Mouse (Mus musculus): Measurements from ENCODE around the gene Fastkd1. TPM values are rescaled to one million over a fixed set of nuclear protein-coding genes. Genes with fewer than 3 reads are reported as not detected.
"Not testable (repeated sequence)": the region's sequence is repeated elsewhere in the genome, so short reads cannot be mapped to it uniquely, and the experiment has no call there.

Gene Fastkd1
- polyA plus RNA-seq, 1 experiment from 2014 or later = 16.9 TPM

DNA sequence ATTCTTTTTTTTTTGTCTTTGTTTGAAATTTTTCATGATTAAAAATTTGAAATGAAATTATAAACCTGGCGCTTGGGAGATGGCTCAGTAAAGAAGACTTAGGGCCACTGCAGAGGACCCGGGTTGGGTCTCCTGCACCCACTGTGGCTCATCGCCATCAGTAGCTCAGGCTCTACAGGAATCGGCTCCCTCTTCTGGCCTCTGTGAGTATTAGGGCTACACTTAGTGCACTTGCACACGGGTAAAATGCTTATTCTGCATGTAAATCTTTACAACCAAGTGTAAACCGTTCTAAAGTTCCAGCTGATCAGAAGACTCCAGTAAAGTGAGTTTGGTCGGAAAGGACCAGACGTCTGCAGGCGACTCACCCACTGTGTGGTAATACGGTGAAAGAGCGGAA is 19.8 kb downstream of the Fastkd1 start:
- Histone ChIP-seq H3K9me3 (no peaks in the 10 kb centered on the region), H3K4me3 (no peak overlapping the region), H3K9ac (no peak overlapping the region), H3K4me2 (no peak overlapping the region), H3K36me3 (peaks cover 61% of the 10 kb centered on the region), H3K4me1 (replicated peaks) (no peaks in the 10 kb centered on the region), H3K27ac (replicated peaks) (no peak overlapping the region), H3K27me3 (no peaks in the 10 kb centered on the region)
- 96% methylated on average over 11 of the region's 11 CpGs for WGBS
- no peak for ATAC-seq (ENCODE audit: low FRiP score, low read depth)

DNA sequence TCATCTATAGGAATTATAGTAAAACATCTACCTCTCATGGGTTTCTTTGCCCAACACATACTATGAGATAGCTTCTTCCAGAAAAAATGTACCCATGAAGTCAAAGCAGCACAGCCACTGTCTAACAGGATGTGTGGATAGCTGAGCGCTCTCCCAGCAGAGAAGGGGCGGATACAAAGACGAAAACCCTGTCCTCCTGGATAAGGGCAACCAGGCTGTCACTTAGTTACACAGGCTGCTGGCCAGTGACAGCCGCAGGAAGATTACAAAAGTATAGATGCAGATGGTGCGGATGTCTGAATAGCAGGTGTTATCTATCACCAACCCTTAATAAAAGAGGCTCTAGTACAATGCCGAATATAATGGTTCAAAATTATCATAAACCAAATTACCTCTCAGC is 22.5 kb downstream of the Fastkd1 start:
- H3K9me3 ChIP-seq = no peaks in the 10 kb centered on the region
- no peak for ATAC-seq (ENCODE audit: low FRiP score, low read depth)
- H3K4me2 ChIP-seq = no peak overlapping the region
- no peak overlapping the region for H3K4me3 ChIP-seq
- H3K27ac ChIP-seq (replicated peaks) = no peak overlapping the region
- H3K36me3 ChIP-seq = peaks cover 64% of the 10 kb centered on the region
- WGBS = 93% methylated on average over 6 of the region's 6 CpGs
- H3K27me3 ChIP-seq = no peaks in the 10 kb centered on the region
- H3K4me1 ChIP-seq (replicated peaks) = no peaks in the 10 kb centered on the region
- no peak overlapping the region for H3K9ac ChIP-seq

DNA sequence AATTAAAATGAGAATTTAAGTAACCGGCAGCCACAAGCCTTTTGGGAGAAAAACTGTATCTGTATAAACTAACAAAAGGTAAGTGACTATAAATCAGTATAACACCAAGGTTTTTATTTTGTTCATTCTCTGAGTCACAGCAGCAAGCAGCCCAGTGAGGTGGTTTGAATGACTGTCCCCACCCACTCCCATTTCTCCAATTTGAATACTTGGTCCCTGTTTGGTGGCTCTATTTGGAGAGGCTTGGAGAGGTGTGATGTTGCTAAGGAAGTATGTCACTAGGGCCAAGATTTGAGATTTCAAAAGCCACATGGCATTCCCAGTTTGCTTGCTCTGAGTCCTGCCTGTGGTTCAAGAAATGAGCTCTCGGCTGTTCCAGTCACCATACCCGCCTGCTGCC is 23.1 kb downstream of the Fastkd1 start:
- Histone ChIP-seq H3K9ac (no peak overlapping the region), H3K4me2 (no peak overlapping the region), H3K4me1 (replicated peaks) (no peaks in the 10 kb centered on the region), H3K4me3 (no peak overlapping the region), H3K27me3 (no peaks in the 10 kb centered on the region), H3K9me3 (no peaks in the 10 kb centered on the region), H3K27ac (replicated peaks) (no peak overlapping the region), H3K36me3 (peaks cover 64% of the 10 kb centered on the region)
- no peak for ATAC-seq (ENCODE audit: low FRiP score, low read depth)
- WGBS = 96% methylated on average over 3 of the region's 3 CpGs

DNA sequence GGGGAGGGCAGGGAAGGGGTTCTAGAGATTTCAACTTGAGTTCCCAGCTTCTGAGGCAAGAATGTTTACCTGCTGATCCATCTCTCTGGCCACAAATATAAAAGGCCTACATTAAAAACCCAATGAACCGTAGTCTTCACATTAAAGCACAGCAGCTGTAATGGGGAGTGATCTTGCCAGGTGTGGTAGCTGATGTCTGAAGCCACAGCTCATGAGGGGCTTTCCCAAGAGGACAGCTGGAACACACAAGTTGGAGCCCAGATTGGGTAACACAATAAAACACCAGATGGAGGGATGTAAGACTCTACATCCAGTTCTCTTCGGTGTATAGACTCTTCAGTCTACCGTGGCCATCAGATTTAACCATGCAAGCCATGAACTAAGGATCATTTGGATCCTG is 28.8 kb downstream of the Fastkd1 start:
- H3K4me2 ChIP-seq = no peak overlapping the region
- H3K27me3 ChIP-seq = no peaks in the 10 kb centered on the region
- H3K36me3 ChIP-seq = peaks cover 19% of the 10 kb centered on the region
- no peak overlapping the region for H3K9ac ChIP-seq
- H3K4me3 ChIP-seq = no peak overlapping the region
- 93% methylated on average over 3 of the region's 3 CpGs for WGBS
- peaks cover 2% of the 10 kb centered on the region; the same call in 1 of the 2 replicates for H3K4me1 ChIP-seq (replicated peaks)
- no peak overlapping the region for H3K27ac ChIP-seq (replicated peaks)
- no peaks in the 10 kb centered on the region for H3K9me3 ChIP-seq
- no peak for ATAC-seq (ENCODE audit: low FRiP score, low read depth)

DNA sequence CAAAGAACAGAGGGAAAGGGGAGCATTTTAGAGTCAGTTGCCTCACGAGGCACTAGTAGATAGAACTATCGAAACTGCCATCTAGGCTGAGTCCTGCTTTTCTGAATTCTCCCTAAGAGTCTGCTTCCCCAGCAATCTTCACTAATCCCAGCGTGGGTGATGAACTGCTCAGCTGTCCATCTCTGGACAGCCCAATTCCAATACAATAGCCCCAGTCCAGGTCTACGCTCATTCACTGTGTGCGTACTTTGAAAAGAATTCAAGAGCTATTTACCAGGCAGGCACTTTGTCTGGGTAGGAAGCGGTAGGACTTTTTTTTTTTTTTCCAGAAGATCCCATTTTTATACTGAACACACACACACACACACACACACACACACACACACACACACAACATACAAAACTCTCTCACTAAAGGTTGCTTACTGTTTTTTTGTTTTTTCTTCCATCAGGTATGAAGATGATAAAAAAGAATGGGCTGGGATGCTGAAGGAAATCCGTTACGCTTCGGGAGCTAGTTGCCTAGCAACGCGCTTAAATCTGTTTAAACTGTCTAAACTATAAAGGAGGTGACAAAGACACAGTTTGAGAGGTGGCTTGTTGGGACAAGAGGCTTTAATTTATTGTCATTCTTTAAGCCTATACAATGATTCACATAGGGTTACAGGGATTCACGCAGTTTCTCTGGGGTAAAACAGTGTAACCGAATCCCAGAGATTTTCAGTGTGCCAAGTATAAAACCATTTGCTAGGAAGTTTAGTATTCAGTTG is 30.1 kb downstream of the Fastkd1 start:
- Histone ChIP-seq H3K4me1 (replicated peaks) (peaks cover 2% of the 10 kb centered on the region; the same call in 1 of the 2 replicates), H3K36me3 (peaks cover 9% of the 10 kb centered on the region; the same call in 1 of the 2 replicates), H3K9ac (no peak overlapping the region), H3K27ac (replicated peaks) (no peak overlapping the region), H3K4me3 (no peak overlapping the region), H3K9me3 (no peaks in the 10 kb centered on the region), H3K27me3 (no peaks in the 10 kb centered on the region), H3K4me2 (peak overlapping the region; percentile 32)
- ATAC-seq (ENCODE audit: low FRiP score, low read depth) = no peak
- WGBS = 22% methylated on average over 13 of the region's 13 CpGs

DNA sequence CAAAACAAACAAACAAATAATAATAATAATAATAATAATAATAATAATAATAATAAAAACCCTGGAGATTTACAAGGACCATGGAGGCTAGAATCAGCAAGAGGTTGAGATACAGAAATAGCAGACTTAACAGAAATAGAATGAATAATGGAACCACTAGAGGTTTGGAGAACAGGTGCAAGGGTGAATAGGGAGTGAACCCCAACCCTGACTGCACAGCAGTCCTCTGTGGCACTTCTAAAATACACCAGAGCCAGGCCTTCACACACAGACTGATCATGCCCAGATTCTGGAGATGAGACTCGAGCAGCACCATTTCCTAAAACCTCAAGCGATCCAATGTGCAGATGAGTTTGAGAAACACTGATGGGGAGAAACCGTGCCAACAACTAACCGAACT is 31.4 kb downstream of the Fastkd1 start:
- no peak for ATAC-seq (ENCODE audit: low FRiP score, low read depth)
- Histone ChIP-seq H3K9me3 (no peaks in the 10 kb centered on the region), H3K9ac (no peak overlapping the region), H3K27me3 (no peaks in the 10 kb centered on the region), H3K36me3 (peaks cover 3% of the 10 kb centered on the region; the same call in 1 of the 2 replicates), H3K27ac (replicated peaks) (no peak overlapping the region), H3K4me1 (replicated peaks) (peaks cover 2% of the 10 kb centered on the region; the same call in 1 of the 2 replicates), H3K4me3 (no peak overlapping the region), H3K4me2 (no peak overlapping the region)
- 85% methylated on average over 4 of the region's 4 CpGs for WGBS

DNA sequence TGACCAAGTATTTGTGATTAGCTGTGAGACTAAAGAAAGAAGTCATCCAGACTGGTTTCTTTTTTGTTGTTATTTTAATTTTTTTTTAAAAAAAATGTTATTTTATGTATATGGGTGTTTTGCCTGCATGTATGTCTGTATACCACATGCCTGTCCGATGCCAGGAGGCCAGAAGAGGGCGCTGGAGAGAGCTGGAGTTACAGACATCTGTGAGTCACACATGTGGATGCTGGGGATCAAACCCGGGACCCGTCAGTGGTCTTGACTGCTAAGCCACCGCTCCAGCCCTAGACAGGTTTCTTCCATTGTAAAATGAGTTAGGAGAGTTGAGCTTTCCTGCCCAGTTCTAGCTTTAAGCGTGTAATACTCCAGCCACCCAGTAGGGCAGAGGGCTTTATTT is 33.3 kb downstream of the Fastkd1 start:
- 61% methylated on average over 6 of the region's 6 CpGs for WGBS
- Histone ChIP-seq H3K4me2 (no peak overlapping the region), H3K27ac (replicated peaks) (no peak overlapping the region), H3K27me3 (no peaks in the 10 kb centered on the region), H3K9me3 (no peaks in the 10 kb centered on the region), H3K4me3 (no peak overlapping the region), H3K9ac (no peak overlapping the region), H3K4me1 (replicated peaks) (peaks cover 2% of the 10 kb centered on the region; the same call in 1 of the 2 replicates), H3K36me3 (no peaks in the 10 kb centered on the region)
- no peak for ATAC-seq (ENCODE audit: low FRiP score, low read depth)

DNA sequence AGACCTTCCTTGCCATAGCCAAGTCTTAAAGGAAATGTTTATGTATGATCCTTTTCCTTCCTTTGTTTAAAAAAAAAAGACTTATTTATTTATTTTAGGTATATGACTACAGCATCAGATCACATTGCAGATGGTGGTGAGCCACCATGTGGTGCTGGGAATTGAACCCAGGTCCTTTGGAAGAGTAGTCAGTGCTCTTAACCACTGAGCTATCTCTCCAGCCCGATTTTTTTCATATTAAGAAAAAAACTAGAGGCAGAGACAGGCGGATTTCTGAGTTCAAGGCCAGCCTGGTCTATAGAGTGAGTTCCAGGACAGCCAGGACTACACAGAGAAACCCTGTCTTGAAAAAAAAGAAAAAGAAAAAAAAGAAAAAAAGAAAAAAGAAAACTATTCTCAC is 36.1 kb downstream of the Fastkd1 start:
- H3K27me3 ChIP-seq; ATAC-seq (ENCODE audit: low FRiP score, low read depth); H3K9me3 ChIP-seq; H3K4me2 ChIP-seq; H3K9ac ChIP-seq; H3K4me3 ChIP-seq; H3K4me1 ChIP-seq (replicated peaks); H3K36me3 ChIP-seq; H3K27ac ChIP-seq (replicated peaks): not testable (repeated sequence)
- WGBS = 93% methylated on average over 2 of the region's 2 CpGs

DNA sequence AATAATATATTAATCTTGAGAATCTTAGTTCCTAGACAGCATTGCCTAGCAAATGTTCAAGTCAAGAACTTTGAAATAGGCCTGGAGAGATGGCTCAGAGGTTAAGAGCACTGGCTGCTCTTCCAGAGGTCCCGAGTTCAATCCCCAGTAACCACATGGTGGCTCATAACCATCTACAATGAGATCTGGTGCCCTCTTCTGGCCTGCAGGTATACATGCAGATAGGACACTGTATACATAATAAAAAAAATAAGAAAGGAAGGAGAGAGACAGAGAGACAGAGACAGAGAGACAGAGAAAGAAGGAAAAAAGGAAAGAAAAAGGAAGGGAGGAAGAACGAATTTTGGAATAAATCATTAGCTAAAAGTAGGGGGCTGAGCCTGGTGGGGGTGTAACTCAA is 36.6 kb downstream of the Fastkd1 start:
- no peaks in the 10 kb centered on the region for H3K4me1 ChIP-seq (replicated peaks)
- ATAC-seq (ENCODE audit: low FRiP score, low read depth) = no peak
- H3K36me3 ChIP-seq = no peaks in the 10 kb centered on the region
- H3K4me2 ChIP-seq = no peak overlapping the region
- WGBS = 69% methylated on average over 2 of the region's 2 CpGs
- H3K9ac ChIP-seq = no peak overlapping the region
- no peak overlapping the region for H3K4me3 ChIP-seq
- no peak overlapping the region for H3K27ac ChIP-seq (replicated peaks)
- H3K9me3 ChIP-seq = no peaks in the 10 kb centered on the region
- H3K27me3 ChIP-seq = no peaks in the 10 kb centered on the region

DNA sequence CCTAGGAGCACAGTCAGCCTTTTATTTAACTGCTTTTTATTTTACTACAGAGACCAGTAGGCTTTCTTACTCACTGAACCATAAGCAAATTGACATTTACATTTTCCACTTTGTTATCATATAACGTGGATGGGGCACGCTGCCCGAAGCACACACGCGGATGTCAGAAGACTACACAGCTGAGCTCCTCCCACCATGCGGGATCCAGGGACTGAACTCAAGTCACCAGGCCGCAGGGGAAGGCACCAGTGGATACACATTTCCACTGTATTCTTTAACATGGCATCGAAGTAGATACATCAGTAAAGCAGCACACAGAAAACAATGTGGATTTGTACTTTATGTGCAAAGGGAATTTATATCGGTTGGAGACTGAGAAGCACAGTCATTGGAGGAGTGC is 38.0 kb downstream of the Fastkd1 start:
- no peak overlapping the region for H3K4me3 ChIP-seq
- no peaks in the 10 kb centered on the region for H3K27me3 ChIP-seq
- no peak overlapping the region for H3K27ac ChIP-seq (replicated peaks)
- no peak for ATAC-seq (ENCODE audit: low FRiP score, low read depth)
- no peaks in the 10 kb centered on the region for H3K4me1 ChIP-seq (replicated peaks)
- 0 out of 2 replicates have a peak, but pooled peaks cover 4% of the 10 kb centered on the region for H3K36me3 ChIP-seq
- no peak overlapping the region for H3K4me2 ChIP-seq
- no peaks in the 10 kb centered on the region for H3K9me3 ChIP-seq
- 73% methylated on average over 9 of the region's 9 CpGs for WGBS
- H3K9ac ChIP-seq = no peak overlapping the region

DNA sequence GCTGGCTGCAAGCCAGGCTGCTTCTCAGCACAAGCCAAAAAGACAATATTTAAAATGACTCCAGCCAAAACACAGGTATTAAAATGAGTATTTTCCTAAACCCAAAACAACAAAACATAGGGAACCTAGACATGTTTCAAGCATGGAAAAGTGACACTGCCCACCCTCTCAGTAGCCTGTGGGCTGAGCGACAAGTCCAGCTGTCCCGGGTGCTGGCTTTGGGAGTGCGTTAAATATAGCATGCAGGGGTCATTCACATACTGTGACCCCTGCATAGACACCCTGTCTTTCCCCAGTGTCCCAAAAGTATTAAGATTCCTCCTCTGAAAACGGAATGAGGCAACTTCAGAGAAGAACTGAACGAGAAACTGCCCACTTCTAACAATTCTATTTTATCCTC is 39.6 kb downstream of the Fastkd1 start:
- Histone ChIP-seq H3K4me1 (replicated peaks) (no peaks in the 10 kb centered on the region), H3K4me2 (no peak overlapping the region), H3K36me3 (peaks cover 4% of the 10 kb centered on the region; the same call in 1 of the 2 replicates), H3K27me3 (no peaks in the 10 kb centered on the region), H3K4me3 (no peak overlapping the region), H3K9ac (no peak overlapping the region), H3K27ac (replicated peaks) (no peak overlapping the region), H3K9me3 (no peaks in the 10 kb centered on the region)
- 78% methylated on average over 5 of the region's 5 CpGs for WGBS
- no peak for ATAC-seq (ENCODE audit: low FRiP score, low read depth)

DNA sequence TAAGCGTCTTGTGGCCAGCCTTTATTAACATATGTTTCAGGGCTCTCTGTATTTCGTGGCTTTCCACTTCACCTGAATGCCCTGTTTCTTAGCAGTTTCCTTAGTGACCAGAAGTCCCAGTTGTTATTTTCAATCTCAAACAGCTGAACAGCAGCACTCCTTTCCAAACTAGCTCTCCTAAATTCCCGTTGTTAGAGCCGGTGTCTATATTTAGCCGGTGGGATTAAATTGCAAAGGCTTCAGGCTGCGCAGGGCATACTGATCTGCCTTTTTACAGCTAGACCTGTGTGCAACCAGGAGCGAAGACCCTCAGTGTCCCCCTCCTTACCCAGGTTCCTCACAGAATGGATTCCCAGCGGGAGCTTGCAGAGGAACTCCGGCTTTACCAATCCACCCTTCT is 43.5 kb downstream of the Fastkd1 start, which contains the start of gene Klhl41:
Gene Klhl41, plus strand, starts transcription at position 268 of the 400 bp plus-strand sequence.
- peaks cover 27% of the 10 kb centered on the region for H3K36me3 ChIP-seq

DNA sequence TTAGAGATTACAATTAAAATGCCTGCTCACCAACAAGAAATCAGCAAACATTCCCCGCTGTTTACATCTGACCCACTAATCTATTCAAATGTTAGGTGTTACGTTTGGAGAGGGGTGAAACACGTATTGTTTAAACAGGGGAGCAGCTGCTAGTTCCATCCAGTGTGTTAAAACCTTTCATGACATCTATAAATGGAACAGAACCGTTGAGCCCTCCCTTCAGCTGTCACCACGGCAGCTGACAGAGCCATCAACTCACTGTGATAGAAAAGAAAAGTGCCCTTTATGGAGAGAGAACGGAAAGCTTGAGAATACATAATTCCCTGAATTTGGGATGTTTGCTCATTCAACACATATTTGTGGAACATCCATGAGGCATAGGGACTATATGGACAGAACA is 44.9 kb downstream of the Fastkd1 start:
- Histone ChIP-seq H3K4me2 (no peak overlapping the region), H3K9ac (no peak overlapping the region), H3K36me3 (peaks cover 39% of the 10 kb centered on the region), H3K27me3 (no peaks in the 10 kb centered on the region), H3K4me3 (no peak overlapping the region), H3K4me1 (replicated peaks) (no peaks in the 10 kb centered on the region), H3K9me3 (no peaks in the 10 kb centered on the region), H3K27ac (replicated peaks) (no peak overlapping the region)
- ATAC-seq (ENCODE audit: low FRiP score, low read depth) = no peak
- 66% methylated on average over 6 of the region's 6 CpGs for WGBS

More for the DNA sequence above, 43.5 kb downstream of the Fastkd1 start, which contains the start of gene Klhl41:
- no peak within 1 kb of the TSS for H3K9ac ChIP-seq
- no peak within 1 kb of the TSS for H3K4me2 ChIP-seq
- H3K4me1 ChIP-seq (replicated peaks) = no peaks in the 10 kb centered on the region
- H3K27me3 ChIP-seq = no peaks in the 10 kb centered on the region
- H3K27ac ChIP-seq (replicated peaks) = no peak within 1 kb of the TSS
- no peaks in the 10 kb centered on the region for H3K9me3 ChIP-seq
- WGBS = 84% methylated on average over 9 of the region's 9 CpGs
- H3K4me3 ChIP-seq = no peak within 1 kb of the TSS
- no peak for ATAC-seq (ENCODE audit: low FRiP score, low read depth)

Measured in hindbrain, embryonic 15.5 days (tissue).